Mouse (Mus musculus): Measurements from ENCODE around the gene Stra8. TPM values are rescaled to one million over a fixed set of nuclear protein-coding genes. Genes with fewer than 3 reads are reported as not detected.

The Stra8 gene
- not detected in 2 replicates for total RNA-seq (2021)
- long read RNA-seq, experiment 1 = 0 reads
- long read RNA-seq, experiment 2 = 0 reads

- DNase-seq = no peak
These were observed at the start of gene Stra8 for GRCm38 (mm10) chr6:34919956-34920355. TSS of gene Stra8 (plus strand) at chr6:34920163.

- no peak for DNase-seq
These were observed 49.2 kb upstream of the Stra8 start for GRCm38 (mm10) chr6:34870724-34871123.

- no peak for DNase-seq
These were observed 48.0 kb upstream of the Stra8 start for GRCm38 (mm10) chr6:34871929-34872328.

- DNase-seq = no peak
These were observed 47.1 kb upstream of the Stra8 start for GRCm38 (mm10) chr6:34872871-34873270.

GRCm38 (mm10) chr6:34874101-34874921 lies 45.7 kb upstream of the Stra8 start:
- peak; percentile 75 for DNase-seq

- DNase-seq = peak; percentile 33
These were observed 44.6 kb upstream of the Stra8 start for GRCm38 (mm10) chr6:34875268-34875761.

- peak; percentile 37 for DNase-seq
These were observed 43.8 kb upstream of the Stra8 start for GRCm38 (mm10) chr6:34875966-34876834.

GRCm38 (mm10) chr6:34876835-34877156 lies 43.2 kb upstream of the Stra8 start:
- no peak for DNase-seq

GRCm38 (mm10) chr6:34877509-34878321 lies 42.2 kb upstream of the Stra8 start, which contains the start of gene Cyren:
TSS of gene Cyren (minus strand) at chr6:34878060.
- peak; percentile 97 for DNase-seq

GRCm38 (mm10) chr6:34879101-34879740 lies 40.7 kb upstream of the Stra8 start:
- no peak for DNase-seq

- peak; percentile 69 for DNase-seq
These were observed 40.0 kb upstream of the Stra8 start for GRCm38 (mm10) chr6:34879911-34880475.

GRCm38 (mm10) chr6:34884724-34885123 lies 35.2 kb upstream of the Stra8 start:
- no peak for DNase-seq

- no peak for DNase-seq
These were observed 32.7 kb upstream of the Stra8 start for GRCm38 (mm10) chr6:34887131-34887850.

GRCm38 (mm10) chr6:34889185-34889584 lies 30.8 kb upstream of the Stra8 start:
- DNase-seq = no peak

- no peak for DNase-seq
These were observed 24.4 kb upstream of the Stra8 start for GRCm38 (mm10) chr6:34895569-34895968.

GRCm38 (mm10) chr6:34896168-34896780 lies 23.7 kb upstream of the Stra8 start:
- DNase-seq = no peak

GRCm38 (mm10) chr6:34899127-34899526 lies 20.8 kb upstream of the Stra8 start:
- DNase-seq = peak; percentile 63

- no peak for DNase-seq
These were observed 19.0 kb upstream of the Stra8 start for GRCm38 (mm10) chr6:34900990-34901389.

GRCm38 (mm10) chr6:34901911-34902444 lies 18.0 kb upstream of the Stra8 start:
- no peak for DNase-seq

- no peak for DNase-seq
These were observed 17.4 kb upstream of the Stra8 start for GRCm38 (mm10) chr6:34902578-34902977.

All from adrenal gland, postnatal 14 days (tissue).